Mouse (Mus musculus): ENCODE data around the gene Mthfr.
A peak's percentile ranks its signal among the peaks of the same experiment; 100 is the strongest.

Gene Mthfr

GRCm38 (mm10) chr4:148089166-148089565 is 50.3 kb downstream of the Mthfr start:
- DNase-seq (ENCODE audit: low spot score): no peak

GRCm38 (mm10) chr4:148091181-148091580 is 52.3 kb downstream of the Mthfr start:
- no peak for DNase-seq (ENCODE audit: low spot score)

DNA sequence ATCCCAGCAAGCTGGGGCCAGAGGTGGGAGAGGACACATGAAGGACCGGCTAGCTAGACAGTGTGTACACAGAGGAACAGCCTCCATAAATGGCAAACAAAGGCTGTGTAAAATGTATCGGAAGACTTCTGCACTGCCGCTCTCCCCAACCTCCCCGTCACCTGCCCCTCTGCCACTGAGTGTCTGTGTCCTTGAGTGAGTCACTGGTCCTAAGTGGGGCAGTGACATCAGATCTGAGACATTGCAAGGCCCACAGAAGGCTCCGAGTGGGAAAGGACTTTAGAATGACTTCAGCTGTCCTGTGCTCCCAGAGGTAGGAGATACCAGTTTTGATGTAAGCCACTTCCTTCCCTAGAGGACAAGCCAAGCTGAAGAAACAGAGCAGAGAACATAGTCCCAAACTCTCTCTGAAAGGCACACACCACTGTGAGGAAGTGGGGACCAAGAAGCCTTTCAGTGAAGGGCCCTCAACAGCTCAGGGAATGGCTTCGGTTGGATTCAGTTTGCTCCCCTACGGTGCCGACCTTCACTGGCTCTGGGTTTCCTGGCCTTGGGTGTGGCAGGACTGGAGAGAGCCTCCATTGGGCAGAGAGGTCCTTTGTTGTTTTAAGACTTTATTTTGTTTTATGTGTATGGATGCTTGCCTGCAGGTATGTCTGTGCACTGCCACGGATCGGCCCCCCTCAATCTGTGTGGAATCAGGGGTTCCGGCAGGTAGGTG is 53.8 kb downstream of the Mthfr start:
- DNase-seq (ENCODE audit: low spot score): no peak

DNA sequence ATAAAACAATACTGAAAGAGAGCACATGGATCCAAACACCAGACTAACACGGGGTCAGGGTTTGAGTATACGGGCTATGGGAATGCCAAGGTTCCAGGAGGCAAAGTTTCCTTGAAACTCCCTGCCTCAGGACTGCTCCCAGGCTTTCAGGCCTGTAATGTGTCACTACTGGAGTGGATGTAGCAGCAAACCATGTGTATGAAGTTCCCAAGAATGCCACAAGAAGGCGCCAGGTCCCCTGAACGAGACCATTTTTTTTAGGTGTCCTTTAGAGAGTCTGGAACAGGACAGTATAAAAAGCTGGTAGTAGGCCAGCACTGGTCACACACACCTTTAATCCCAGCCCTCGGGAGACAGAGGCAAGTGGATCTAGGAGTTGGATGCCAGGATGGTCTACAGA is 55.3 kb downstream of the Mthfr start:
- DNase-seq (ENCODE audit: low spot score): no peak

GRCm38 (mm10) chr4:148095081-148095480 is 56.2 kb downstream of the Mthfr start:
- DNase-seq (ENCODE audit: low spot score): no peak

DNA sequence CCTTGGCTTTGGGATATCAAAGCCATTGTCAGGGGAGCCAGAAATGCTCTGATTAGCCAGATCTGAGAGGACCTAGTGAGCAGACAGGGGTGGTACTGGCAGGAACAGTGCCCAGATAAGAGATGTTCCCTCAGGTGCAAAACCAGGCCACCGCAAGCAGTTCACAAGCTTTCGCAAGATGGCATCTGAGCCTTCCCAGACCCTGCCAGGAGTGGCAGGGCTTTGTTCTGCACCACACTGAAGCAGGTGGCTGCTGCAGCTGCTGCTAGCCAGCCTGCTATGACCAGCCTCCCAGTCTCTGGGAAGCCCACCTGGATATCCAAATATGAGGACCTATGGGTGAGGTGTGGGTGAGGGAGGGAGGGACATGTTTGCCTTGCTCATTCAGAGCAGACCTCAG is 59.1 kb downstream of the Mthfr start:
- DNase-seq (ENCODE audit: low spot score): no peak

GRCm38 (mm10) chr4:148098666-148099065 is 59.8 kb downstream of the Mthfr start:
- no peak for DNase-seq (ENCODE audit: low spot score)

DNA sequence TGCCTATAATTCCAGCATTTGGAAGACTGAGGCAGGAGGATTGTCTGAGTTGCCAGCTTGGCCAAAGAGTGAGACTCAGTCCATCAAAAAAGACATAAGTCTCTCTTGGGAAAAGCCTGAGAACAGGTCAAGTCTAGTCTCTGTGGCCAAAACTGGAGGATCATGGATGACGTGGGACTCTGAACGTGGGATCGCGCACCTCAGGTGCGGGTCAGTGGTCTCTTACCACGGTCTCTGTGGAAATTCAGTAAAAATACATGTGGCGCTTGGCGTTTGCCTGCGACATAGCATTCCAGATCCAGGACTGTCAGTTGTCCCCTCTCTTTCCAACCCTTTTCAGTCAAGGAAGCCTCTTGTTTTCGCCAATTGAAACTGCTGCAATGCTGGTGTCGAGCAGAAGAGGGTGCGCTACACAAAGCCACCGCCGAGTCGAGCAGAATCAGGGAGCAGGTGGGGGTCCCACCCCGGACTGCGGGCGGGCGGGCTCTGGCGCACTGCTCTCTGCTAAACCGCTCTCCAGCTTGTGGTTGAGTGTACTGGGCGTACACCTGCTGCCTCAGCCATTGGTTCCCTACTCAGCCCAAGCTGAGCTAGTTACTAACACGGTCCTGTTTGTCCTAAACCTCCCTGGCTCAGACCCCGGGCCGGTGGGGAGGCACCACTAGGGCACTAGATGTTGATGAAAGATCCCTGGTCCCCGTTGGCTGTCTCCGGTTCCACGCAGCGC is 63.1 kb downstream of the Mthfr start:
- DNase-seq (ENCODE audit: low spot score): no peak

DNA sequence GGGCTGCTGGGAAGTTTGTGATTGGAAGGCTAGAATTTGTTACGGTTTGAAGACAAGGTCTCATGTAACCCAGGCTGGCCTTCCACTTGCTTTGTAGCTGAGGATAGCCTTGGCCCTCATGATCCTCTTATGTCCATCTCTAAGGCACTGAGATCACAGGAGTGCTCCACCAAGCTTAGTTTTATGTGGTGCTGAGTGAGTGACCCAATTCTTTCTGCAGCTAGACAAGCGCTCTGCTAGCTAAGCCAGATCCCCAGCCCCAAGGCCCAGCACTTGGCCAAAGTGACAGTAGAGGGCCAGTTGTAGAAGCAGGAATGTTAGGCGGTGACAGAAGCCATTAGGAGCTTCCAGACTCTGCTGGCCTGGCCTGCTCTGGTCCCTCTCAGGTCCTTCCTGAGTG is 65.3 kb downstream of the Mthfr start:
- DNase-seq (ENCODE audit: low spot score): no peak

DNA sequence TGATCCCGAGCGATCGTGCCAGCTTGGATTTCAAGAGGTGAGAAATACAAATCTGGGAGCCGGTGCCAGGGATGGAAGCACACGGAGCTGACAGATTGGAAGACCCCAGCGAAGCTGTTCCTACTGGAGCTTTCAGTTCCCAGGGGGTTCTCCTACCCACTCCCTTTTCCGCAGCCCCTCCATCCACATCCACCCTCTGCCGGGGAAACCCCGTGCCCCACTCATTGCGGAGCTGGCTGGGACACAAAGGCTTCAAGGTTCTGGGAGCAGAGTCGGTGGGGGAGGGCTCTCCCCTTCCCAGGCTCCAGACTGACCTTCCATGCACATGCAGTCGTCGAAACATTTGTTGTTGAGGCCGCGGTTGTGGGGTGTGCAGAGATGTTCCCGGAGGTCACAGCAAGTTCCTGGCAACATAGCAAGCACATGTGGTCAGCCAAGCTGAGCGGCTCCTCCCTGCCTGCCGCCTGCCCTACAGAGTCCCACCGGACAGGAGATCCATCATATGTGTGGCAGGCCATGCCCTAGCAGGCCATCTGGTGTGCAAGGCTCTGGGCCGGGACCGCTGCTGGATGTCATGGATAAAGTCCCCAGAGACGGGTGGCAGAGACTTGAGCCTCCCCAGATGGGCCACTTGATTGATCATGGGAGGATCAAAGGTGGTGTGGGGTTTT is 68.9 kb downstream of the Mthfr start:
- peak; percentile 67 for DNase-seq (ENCODE audit: low spot score)

DNA sequence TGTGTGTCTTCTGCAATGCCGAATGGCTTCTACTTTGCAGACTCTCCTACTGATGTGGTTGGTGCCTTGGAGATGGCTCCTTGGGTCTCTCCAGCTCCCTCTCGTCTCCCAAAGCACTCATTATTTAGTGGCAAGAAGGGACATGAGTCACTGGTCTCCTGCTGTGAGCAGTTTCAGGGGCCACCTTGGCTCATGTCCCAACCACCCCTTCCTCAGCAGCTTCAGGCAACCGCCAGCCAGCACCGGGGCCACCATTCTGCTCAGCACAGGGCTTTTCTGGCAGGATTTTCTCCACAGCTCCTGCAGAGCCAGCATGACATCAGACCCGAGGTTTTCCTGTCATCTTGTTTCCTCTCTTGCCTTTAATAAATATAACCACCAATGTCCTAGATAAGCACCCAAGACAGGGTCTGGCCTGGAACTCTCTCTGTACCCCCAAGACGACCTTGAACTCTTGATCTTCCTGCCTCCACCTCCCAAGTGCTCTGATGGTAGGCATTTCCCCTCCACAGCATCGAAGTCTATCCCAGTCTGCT is 69.8 kb downstream of the Mthfr start:
- DNase-seq (ENCODE audit: low spot score): no peak
